Mouse (Mus musculus) kidney, postnatal 10 days (tissue): ENCODE measurements around the gene Tspoap1.

Experiments
- DNase-seq: peaks from one replicate; pipeline ENCODE4 v3.0.0; 2021; ENCODE audit warnings: mixed read lengths

Tspoap1 gene

GRCm38 (mm10) chr11:87760301-87761081 lies at the start of gene Tspoap1:
Gene Tspoap1 (plus strand): TSS chr11:87760541.
- no peak for DNase-seq

DNA sequence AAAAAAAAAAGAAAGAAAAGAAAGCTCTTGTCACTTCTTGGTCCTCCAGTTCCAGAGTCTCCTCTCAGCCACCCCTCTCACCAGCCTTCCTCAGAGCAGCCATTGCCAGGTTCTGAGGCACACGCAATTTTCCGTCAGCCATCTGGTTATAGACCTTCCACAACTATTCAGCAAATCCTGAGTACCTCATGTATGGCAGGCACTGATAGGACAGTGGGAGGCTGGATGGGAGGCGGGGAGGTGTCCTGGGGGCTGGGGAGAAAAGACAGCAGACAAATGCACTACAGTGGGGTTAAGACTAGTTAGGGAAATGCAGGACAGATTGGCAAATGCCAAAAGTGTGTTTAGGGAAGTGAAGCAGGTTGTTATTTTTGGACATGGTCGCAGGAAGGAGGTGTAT lies 48.2 kb upstream of the Tspoap1 start:
- DNase-seq = no peak

DNA sequence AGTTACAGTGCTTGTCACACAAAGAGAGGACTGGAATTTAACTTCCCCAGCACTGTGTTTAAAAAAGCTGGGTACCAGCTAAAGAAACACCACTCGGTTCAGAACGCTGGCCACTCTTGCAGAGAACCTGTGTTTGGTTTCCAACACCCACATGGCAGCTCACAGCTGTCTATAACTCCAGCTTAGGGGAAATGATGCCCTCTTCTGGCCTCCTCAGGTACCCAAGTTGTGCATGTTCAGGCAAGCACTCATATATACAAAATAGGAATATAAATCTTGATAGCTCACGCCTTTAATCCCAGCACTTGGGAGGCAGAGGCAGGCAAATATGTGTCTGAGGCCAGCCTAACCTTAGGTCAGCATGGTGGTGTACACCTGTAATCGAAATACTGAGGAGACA lies 44.3 kb upstream of the Tspoap1 start:
- DNase-seq = no peak

DNA sequence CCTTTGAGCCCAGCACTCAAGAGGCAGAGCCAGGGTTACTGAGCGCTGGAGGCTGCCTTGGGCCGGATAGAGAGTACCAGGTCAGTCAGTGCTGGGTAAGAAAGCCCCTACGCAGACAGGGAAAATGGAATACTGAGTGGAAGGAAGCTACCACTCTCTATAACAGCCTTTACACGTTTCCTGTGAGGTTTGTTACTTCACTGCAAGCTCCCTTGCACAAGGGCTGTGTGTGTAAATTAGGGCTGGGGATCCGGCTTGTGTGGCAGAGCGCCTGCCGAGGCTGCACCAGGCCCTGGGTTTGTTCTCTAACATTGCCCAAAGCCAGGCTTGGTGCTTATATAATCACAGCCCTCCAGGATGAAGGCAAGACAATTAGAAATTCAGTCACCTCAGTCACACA lies 40.8 kb upstream of the Tspoap1 start:
- no peak for DNase-seq

GRCm38 (mm10) chr11:87720324-87720723 lies 40.0 kb upstream of the Tspoap1 start:
- no peak for DNase-seq

GRCm38 (mm10) chr11:87720839-87721238 lies 39.5 kb upstream of the Tspoap1 start:
- DNase-seq = no peak

- DNase-seq = no peak
Measured at GRCm38 (mm10) chr11:87722168-87722567, 38.2 kb upstream of the Tspoap1 start.

- DNase-seq = no peak
Measured at GRCm38 (mm10) chr11:87722891-87723290, 37.5 kb upstream of the Tspoap1 start.

GRCm38 (mm10) chr11:87725515-87725914 lies 34.8 kb upstream of the Tspoap1 start:
- DNase-seq = no peak

DNA sequence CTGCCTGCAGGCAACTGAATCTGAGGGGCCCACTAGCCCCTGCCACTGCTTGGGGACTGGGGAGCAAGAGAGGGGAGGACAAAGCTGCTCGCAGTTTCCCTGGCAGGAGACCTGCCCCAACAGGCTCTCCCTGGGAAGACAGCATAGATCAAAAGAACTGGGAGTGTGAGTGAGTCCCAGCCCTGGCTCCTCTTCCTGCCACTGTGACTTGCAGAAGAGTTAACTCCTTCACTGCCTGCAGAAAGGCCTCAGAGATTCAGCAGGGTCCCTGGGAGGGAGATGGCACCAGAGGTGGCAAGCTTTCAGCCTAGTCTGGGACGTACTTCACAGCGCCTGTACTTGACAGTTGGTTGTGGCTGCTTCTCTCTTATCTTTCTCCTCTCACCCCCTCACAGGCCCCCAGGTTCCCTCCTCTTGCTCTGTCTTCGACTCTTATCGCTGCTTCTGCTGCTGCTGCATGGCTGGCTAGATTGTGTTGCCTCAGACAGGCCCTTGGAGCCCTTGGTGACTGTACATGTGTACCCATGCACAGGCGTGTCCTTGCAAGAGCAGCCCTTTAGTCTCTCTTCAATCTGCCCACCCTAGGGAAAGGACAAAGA lies 34.3 kb upstream of the Tspoap1 start:
- DNase-seq = no peak

DNA sequence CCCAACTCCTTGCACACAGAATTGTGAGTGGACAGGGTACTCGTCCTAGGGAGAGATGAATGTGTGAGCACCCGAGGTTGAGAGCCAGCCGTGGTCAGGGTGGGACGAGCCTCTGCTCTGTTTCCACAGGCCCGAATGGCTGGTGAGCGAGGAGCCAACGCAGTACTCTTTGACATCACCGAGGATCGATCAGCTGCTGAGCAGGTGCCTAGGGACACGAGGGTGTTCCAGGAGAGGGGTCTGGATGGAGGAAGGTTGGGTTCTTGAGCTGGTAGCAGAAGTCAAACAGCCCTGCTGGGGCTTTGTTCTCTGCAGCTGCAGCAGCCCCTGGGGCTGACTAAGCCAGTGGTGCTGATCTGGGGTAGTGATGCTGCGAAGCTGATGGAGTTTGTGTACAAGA lies 33.3 kb upstream of the Tspoap1 start:
- no peak for DNase-seq

GRCm38 (mm10) chr11:87727471-87727870 lies 32.9 kb upstream of the Tspoap1 start:
- DNase-seq = no peak

- no peak for DNase-seq
Measured at GRCm38 (mm10) chr11:87728850-87729592, 31.3 kb upstream of the Tspoap1 start.

- no peak for DNase-seq
Measured at GRCm38 (mm10) chr11:87729593-87730185, 30.7 kb upstream of the Tspoap1 start.

- no peak for DNase-seq
Measured at GRCm38 (mm10) chr11:87730652-87731310, 29.6 kb upstream of the Tspoap1 start.

GRCm38 (mm10) chr11:87734346-87734745 lies 26.0 kb upstream of the Tspoap1 start:
- DNase-seq = no peak

DNA sequence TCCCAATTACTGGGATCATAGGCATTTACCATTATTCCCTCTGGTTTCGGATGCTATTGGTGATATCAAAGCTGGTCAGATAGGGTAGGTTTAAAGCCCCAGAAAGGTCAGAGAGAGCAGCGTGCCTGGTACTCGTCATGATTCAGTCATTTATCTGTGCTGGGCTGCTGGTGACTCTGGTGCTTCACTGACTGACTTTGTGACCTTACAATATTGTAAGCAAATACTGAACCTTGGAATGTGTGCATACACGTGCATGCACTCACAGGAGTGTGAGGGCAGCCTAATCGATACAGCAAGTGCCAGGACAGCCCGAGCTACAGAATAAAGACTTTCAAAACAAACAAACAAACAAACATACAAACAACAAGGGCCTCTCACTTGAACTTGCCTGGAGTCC lies 24.6 kb upstream of the Tspoap1 start:
- DNase-seq = no peak

GRCm38 (mm10) chr11:87736647-87737134 lies 23.6 kb upstream of the Tspoap1 start:
- peak; percentile 75 for DNase-seq

DNA sequence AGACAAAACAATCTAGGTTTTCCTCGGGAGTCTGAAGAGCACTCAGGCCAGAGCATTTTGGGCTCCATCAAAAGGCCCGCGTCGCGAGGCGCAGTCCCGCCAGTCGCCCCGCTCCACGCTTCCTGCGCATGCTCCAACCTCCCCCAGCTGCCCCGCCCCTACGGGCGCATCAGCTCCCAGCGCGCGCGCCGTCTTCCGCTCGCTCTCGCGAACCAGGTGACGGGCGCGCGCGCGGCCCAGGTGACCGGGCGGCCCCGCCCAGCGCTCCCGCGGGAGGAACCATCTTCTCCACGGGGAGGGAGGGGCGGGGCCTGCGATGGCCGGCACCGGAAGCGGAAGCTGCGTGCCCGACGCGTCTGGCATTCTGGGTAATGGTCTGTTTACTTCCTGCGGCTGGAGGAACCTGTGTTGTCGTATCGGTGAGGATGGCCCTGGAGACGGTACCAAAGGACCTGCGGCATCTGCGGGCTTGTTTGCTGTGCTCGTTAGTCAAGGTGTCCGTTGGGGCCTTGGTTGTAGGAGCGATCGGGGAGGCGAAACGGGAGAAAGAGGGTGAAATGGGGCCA lies 23.1 kb upstream of the Tspoap1 start, which contains the start of gene Supt4a:
Gene Supt4a, plus strand, starts transcription at position 378 of the 566 bp plus-strand sequence.
- DNase-seq = peak; percentile 98

DNA sequence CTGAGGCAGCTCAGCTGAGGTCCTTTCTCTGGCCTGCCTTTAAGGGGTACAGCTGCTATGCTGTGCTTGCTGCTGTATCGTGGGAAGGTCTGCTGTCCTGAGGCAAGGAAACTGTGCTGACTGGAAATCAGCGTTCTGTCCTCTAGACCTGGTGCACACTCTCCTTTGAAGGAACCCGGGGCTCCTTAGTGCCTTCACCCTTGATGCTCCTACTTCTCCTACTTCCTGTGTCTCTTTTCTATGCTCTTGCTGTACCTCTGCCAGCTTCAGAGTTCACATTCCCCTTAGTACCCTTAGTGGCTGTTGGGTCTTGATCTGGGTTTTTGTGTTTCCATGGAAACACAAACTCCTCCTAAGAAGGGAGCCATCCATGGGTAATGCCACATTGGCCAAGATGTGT lies 16.6 kb upstream of the Tspoap1 start:
- DNase-seq = no peak

GRCm38 (mm10) chr11:87744964-87745363 lies 15.4 kb upstream of the Tspoap1 start:
- DNase-seq = no peak
